Mouse (Mus musculus): ENCODE results near the gene Scml4. TPM values are rescaled to one million over a fixed set of nuclear protein-coding genes. Genes with fewer than 3 reads are reported as not detected.

The Scml4 gene
- polyA plus RNA-seq, 1 experiment from 2014 or later = 2.0 TPM

DNA sequence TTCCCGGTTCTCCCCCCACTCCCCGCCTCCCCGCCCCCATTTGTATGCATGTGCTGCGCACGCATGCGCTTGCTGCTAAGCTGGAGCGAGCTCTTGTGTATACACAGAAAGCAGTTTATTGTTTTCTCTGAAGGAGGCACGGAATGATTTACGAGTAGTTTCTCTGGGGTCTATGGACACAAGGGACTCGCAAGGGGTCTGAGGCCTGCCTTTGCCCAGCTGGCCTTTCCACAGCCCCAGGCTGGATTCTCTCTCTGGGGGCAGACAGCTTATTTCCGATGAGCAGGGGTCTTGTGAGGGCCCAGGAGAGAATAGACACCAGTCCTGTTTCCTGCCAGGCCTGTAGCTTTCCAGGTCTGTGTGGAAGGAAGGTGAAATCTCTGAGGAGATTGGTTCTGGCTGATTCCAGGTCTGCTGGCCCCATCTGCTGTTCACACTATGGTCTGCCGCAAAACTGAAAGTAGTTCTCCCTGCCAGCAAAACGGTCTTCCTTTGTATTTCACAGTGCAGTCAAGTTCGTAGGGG is 81.6 kb downstream of the Scml4 start:
- peaks cover 13% of the 10 kb centered on the region for H3K4me1 ChIP-seq (ENCODE audit: control insufficient read depth, insufficient read depth, low read length)
- H3K27ac ChIP-seq (ENCODE audit: low read length) = no peak overlapping the region
- ATAC-seq (replicated peaks; ENCODE audit: extremely low read depth, insufficient read depth, low FRiP score) = 0 out of 2 replicates have a peak, but pooled peaks have one; percentile 53
- peaks cover 2% of the 10 kb centered on the region; the same call in 1 of the 2 replicates for H3K27me3 ChIP-seq (ENCODE audit: control insufficient read depth, insufficient read depth, low read length)
- H3K4me2 ChIP-seq (ENCODE audit: low read depth, low read length) = no peak overlapping the region
- H3K4me3 ChIP-seq (ENCODE audit: low read length) = no peak overlapping the region
- 71% methylated on average over 14 of the region's 14 CpGs for WGBS
- H3K9me3 ChIP-seq (replicated peaks; ENCODE audit: control insufficient read depth, low read length) = no peaks in the 10 kb centered on the region
- H3K36me3 ChIP-seq (ENCODE audit: control insufficient read depth, insufficient read depth) = no peaks in the 10 kb centered on the region
- no peak overlapping the region for H3K9ac ChIP-seq (ENCODE audit: low read length)

GRCm38 (mm10) chr10:42942300-42942699 is 82.1 kb downstream of the Scml4 start:
- Histone ChIP-seq H3K9ac (ENCODE audit: low read length) (no peak overlapping the region), H3K27me3 (ENCODE audit: control insufficient read depth, insufficient read depth, low read length) (peaks cover 4% of the 10 kb centered on the region; the same call in 1 of the 2 replicates), H3K4me3 (ENCODE audit: low read length) (no peak overlapping the region), H3K27ac (ENCODE audit: low read length) (no peak overlapping the region), H3K4me1 (ENCODE audit: control insufficient read depth, insufficient read depth, low read length) (peaks cover 13% of the 10 kb centered on the region), H3K4me2 (ENCODE audit: low read depth, low read length) (no peak overlapping the region), H3K9me3 (replicated peaks; ENCODE audit: control insufficient read depth, low read length) (no peaks in the 10 kb centered on the region), H3K36me3 (ENCODE audit: control insufficient read depth, insufficient read depth) (no peaks in the 10 kb centered on the region)
- no peak for ATAC-seq (replicated peaks; ENCODE audit: extremely low read depth, insufficient read depth, low FRiP score)
- 85% methylated on average over 3 of the region's 3 CpGs for WGBS

DNA sequence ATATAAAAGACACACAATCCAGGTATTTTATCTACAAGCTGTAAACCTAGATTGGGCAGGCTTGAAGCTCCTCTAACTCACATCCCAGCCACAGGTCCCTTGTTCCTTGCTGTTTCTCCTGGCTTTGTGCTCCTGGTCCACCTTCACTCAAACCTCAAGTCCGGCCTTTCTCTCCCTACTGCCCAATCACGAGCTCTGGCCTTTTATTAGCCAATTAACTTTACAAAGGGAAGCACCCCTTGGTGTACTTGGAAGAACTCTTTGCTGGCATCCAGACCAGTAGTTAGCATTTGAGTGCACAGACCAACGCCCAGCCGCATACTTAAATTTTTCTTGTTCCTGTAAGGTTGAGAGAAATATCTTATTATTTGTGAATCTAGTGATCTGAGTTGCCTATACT is 85.1 kb downstream of the Scml4 start:
- 73% methylated on average over 4 of the region's 4 CpGs for WGBS
- Histone ChIP-seq H3K4me2 (ENCODE audit: low read depth, low read length) (no peak overlapping the region), H3K27ac (ENCODE audit: low read length) (no peak overlapping the region), H3K9me3 (replicated peaks; ENCODE audit: control insufficient read depth, low read length) (no peaks in the 10 kb centered on the region), H3K27me3 (ENCODE audit: control insufficient read depth, insufficient read depth, low read length) (peaks cover 4% of the 10 kb centered on the region; the same call in 1 of the 2 replicates), H3K36me3 (ENCODE audit: control insufficient read depth, insufficient read depth) (no peaks in the 10 kb centered on the region), H3K4me1 (ENCODE audit: control insufficient read depth, insufficient read depth, low read length) (peaks cover 17% of the 10 kb centered on the region), H3K4me3 (ENCODE audit: low read length) (no peak overlapping the region), H3K9ac (ENCODE audit: low read length) (no peak overlapping the region)
- no peak for ATAC-seq (replicated peaks; ENCODE audit: extremely low read depth, insufficient read depth, low FRiP score)

- H3K4me2 ChIP-seq (ENCODE audit: low read depth, low read length) = no peak overlapping the region
- peaks cover 4% of the 10 kb centered on the region; the same call in 1 of the 2 replicates for H3K27me3 ChIP-seq (ENCODE audit: control insufficient read depth, insufficient read depth, low read length)
- peaks cover 17% of the 10 kb centered on the region for H3K4me1 ChIP-seq (ENCODE audit: control insufficient read depth, insufficient read depth, low read length)
- no peak overlapping the region for H3K9ac ChIP-seq (ENCODE audit: low read length)
- no peak for ATAC-seq (replicated peaks; ENCODE audit: extremely low read depth, insufficient read depth, low FRiP score)
- H3K4me3 ChIP-seq (ENCODE audit: low read length) = no peak overlapping the region
- H3K36me3 ChIP-seq (ENCODE audit: control insufficient read depth, insufficient read depth) = no peaks in the 10 kb centered on the region
- 83% methylated on average over 5 of the region's 5 CpGs for WGBS
- H3K9me3 ChIP-seq (replicated peaks; ENCODE audit: control insufficient read depth, low read length) = no peaks in the 10 kb centered on the region
- H3K27ac ChIP-seq (ENCODE audit: low read length) = no peak overlapping the region
These were observed 87.2 kb downstream of the Scml4 start for GRCm38 (mm10) chr10:42947336-42947735.

- Histone ChIP-seq H3K4me2 (ENCODE audit: low read depth, low read length) (peak overlapping the region; percentile 58), H3K27me3 (ENCODE audit: control insufficient read depth, insufficient read depth, low read length) (peaks cover 4% of the 10 kb centered on the region; the same call in 1 of the 2 replicates), H3K9ac (ENCODE audit: low read length) (peak overlapping the region; percentile 44; the same call in 1 of the 2 replicates), H3K4me3 (ENCODE audit: low read length) (peak overlapping the region; percentile 31), H3K4me1 (ENCODE audit: control insufficient read depth, insufficient read depth, low read length) (peaks cover 13% of the 10 kb centered on the region), H3K36me3 (ENCODE audit: control insufficient read depth, insufficient read depth) (no peaks in the 10 kb centered on the region), H3K27ac (ENCODE audit: low read length) (peak overlapping the region; percentile 70), H3K9me3 (replicated peaks; ENCODE audit: control insufficient read depth, low read length) (peaks cover 4% of the 10 kb centered on the region; the same call in 1 of the 2 replicates)
- peak; percentile 84 for ATAC-seq (replicated peaks; ENCODE audit: extremely low read depth, insufficient read depth, low FRiP score)
- 0% methylated on average over 8 of the region's 8 CpGs for WGBS
These were observed 90.1 kb downstream of the Scml4 start for GRCm38 (mm10) chr10:42950252-42950751.

GRCm38 (mm10) chr10:42951078-42952045 is 91.2 kb downstream of the Scml4 start:
- no peak overlapping the region; the same call in 1 of the 2 replicates for H3K27ac ChIP-seq (ENCODE audit: low read length)
- no peak overlapping the region for H3K4me3 ChIP-seq (ENCODE audit: low read length)
- no peak overlapping the region for H3K9ac ChIP-seq (ENCODE audit: low read length)
- H3K9me3 ChIP-seq (replicated peaks; ENCODE audit: control insufficient read depth, low read length) = peaks cover 4% of the 10 kb centered on the region; the same call in 1 of the 2 replicates
- no peaks in the 10 kb centered on the region for H3K36me3 ChIP-seq (ENCODE audit: control insufficient read depth, insufficient read depth)
- peaks cover 13% of the 10 kb centered on the region for H3K4me1 ChIP-seq (ENCODE audit: control insufficient read depth, insufficient read depth, low read length)
- peaks cover 4% of the 10 kb centered on the region for H3K27me3 ChIP-seq (ENCODE audit: control insufficient read depth, insufficient read depth, low read length)
- 60% methylated on average over 20 of the region's 20 CpGs for WGBS
- no peak for ATAC-seq (replicated peaks; ENCODE audit: extremely low read depth, insufficient read depth, low FRiP score)
- no peak overlapping the region for H3K4me2 ChIP-seq (ENCODE audit: low read depth, low read length)

- H3K27me3 ChIP-seq (ENCODE audit: control insufficient read depth, insufficient read depth, low read length) = peaks cover 3% of the 10 kb centered on the region
- no peak overlapping the region for H3K4me3 ChIP-seq (ENCODE audit: low read length)
- no peak overlapping the region for H3K27ac ChIP-seq (ENCODE audit: low read length)
- no peak overlapping the region for H3K9ac ChIP-seq (ENCODE audit: low read length)
- no peak for ATAC-seq (replicated peaks; ENCODE audit: extremely low read depth, insufficient read depth, low FRiP score)
- H3K4me1 ChIP-seq (ENCODE audit: control insufficient read depth, insufficient read depth, low read length) = peaks cover 13% of the 10 kb centered on the region
- H3K4me2 ChIP-seq (ENCODE audit: low read depth, low read length) = no peak overlapping the region
- H3K9me3 ChIP-seq (replicated peaks; ENCODE audit: control insufficient read depth, low read length) = peaks cover 4% of the 10 kb centered on the region; the same call in 1 of the 2 replicates
- H3K36me3 ChIP-seq (ENCODE audit: control insufficient read depth, insufficient read depth) = no peaks in the 10 kb centered on the region
- WGBS = 36% methylated on average over 9 of the region's 9 CpGs
These were observed 91.9 kb downstream of the Scml4 start for GRCm38 (mm10) chr10:42952046-42952420.

DNA sequence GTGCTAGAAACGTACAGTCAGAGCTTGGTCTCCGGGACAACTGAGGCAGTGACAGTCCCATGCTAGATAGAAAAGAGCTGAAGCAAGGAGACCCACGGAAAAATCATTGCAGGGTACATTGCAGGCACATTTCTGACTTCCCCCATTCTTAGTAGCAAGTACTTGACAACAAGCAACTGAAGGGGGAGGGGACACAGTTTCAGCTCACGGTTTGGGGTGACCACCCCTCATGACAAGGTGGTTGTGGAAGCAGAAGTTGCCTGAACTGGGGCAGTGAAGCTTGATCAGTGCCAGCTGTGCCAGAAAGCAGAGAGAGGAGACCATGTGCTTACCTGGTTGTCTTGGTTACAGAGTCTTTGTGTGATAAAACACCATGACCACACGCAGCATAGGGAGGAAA is 93.4 kb downstream of the Scml4 start:
- 66% methylated on average over 5 of the region's 5 CpGs for WGBS

DNA sequence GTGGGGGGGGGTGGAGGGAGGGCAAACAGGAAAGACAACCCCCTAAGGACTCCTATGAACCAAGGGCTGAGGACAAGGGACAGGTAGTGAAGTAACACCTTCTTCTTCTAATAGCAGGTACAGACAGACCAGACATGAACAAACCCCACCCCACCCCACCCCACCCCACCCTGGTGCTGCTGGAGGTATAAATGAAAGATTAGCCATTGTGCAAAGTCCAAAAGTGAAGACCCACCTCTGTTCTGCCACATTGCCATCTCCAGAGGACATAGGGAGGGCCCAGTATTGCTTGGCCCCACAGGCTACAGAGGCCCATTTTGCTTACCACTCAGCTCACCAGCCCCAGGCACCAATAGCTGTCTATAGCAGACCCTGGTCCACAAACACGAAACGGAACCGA is 95.0 kb downstream of the Scml4 start:
- H3K27me3 ChIP-seq (ENCODE audit: control insufficient read depth, insufficient read depth, low read length) = peaks cover 8% of the 10 kb centered on the region

More for the DNA sequence above, 93.4 kb downstream of the Scml4 start:
- Histone ChIP-seq H3K27ac (ENCODE audit: low read length) (no peak overlapping the region), H3K9ac (ENCODE audit: low read length) (no peak overlapping the region), H3K36me3 (ENCODE audit: control insufficient read depth, insufficient read depth) (no peaks in the 10 kb centered on the region), H3K9me3 (replicated peaks; ENCODE audit: control insufficient read depth, low read length) (peaks cover 4% of the 10 kb centered on the region; the same call in 1 of the 2 replicates), H3K27me3 (ENCODE audit: control insufficient read depth, insufficient read depth, low read length) (peaks cover 8% of the 10 kb centered on the region), H3K4me1 (ENCODE audit: control insufficient read depth, insufficient read depth, low read length) (peaks cover 13% of the 10 kb centered on the region), H3K4me3 (ENCODE audit: low read length) (no peak overlapping the region), H3K4me2 (ENCODE audit: low read depth, low read length) (no peak overlapping the region)
- ATAC-seq (replicated peaks; ENCODE audit: extremely low read depth, insufficient read depth, low FRiP score) = no peak

More for the DNA sequence above, 95.0 kb downstream of the Scml4 start:
- no peak overlapping the region for H3K9ac ChIP-seq (ENCODE audit: low read length)
- peaks cover 4% of the 10 kb centered on the region; the same call in 1 of the 2 replicates for H3K9me3 ChIP-seq (replicated peaks; ENCODE audit: control insufficient read depth, low read length)
- no peak overlapping the region for H3K27ac ChIP-seq (ENCODE audit: low read length)
- WGBS = 92% methylated on average over 3 of the region's 3 CpGs
- ATAC-seq (replicated peaks; ENCODE audit: extremely low read depth, insufficient read depth, low FRiP score) = no peak
- no peak overlapping the region for H3K4me3 ChIP-seq (ENCODE audit: low read length)
- H3K36me3 ChIP-seq (ENCODE audit: control insufficient read depth, insufficient read depth) = no peaks in the 10 kb centered on the region
- peaks cover 5% of the 10 kb centered on the region for H3K4me1 ChIP-seq (ENCODE audit: control insufficient read depth, insufficient read depth, low read length)
- no peak overlapping the region for H3K4me2 ChIP-seq (ENCODE audit: low read depth, low read length)

Measured in heart, embryonic 16.5 days (tissue).